Mouse (Mus musculus) regulatory T cell (primary cell): Measurements from ENCODE around the gene Ccdc96.

Source experiments
- in situ Hi-C: fragments of 300-600 bp; cut with MboI, MseI; formaldehyde crosslinking; loops from one replicate; pipeline ENCODE4 v1.15.1; 2025; ENCODE audit warnings: high pct_unique_total_duplicates

Gene Ccdc96

DNA sequence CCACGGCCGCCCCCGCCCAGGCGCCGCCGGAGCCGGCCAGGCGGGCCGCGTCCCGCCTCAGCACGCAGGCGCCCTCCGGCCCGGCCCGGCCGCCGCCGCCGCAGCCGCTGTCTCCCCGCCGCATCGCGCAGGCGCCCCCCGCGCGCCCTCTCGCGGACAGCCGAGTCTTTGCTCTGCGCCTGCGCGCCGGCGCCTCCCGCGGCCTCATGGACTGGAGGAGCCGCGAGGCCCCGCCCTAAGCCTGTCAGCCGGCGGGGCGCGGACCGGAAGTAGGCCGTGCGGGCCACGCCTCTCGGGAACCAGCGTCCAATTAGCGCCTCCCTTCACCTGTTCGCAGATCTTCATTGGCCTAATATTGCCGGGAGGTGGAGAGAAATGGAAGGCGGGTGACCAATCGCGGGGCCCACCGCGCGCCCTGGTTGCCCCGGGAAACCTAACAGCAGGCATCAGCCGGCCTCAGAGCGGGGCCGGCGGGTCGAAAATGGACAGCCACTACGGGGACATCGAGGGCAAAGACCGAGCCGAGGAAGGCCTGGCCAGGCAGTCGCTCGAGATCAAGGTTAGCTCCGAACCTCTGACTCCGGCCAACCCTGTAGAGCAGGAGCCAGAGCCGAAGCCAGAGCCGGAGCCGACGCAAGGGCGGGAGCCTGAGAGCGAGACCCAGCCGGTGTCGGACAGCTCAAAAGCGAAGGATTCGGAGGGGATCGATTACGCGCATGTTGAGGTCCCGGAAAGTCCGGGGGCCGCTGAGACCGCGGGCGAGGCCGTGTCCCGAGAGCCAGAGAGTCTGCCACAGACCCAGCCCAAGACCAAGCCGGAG, at the start of gene Ccdc96, which contains the start of gene Tada2b:
Ccdc96 (plus strand) TSS at position 418 of the 820 bp plus-strand sequence.
Tada2b (minus strand) TSS at position 115 of the 820 bp plus-strand sequence.
- in situ Hi-C loops = loop anchor here (5.0 kb wide), 1 partner anchor 98 kb away; no protein-coding TSS in a partner anchor

DNA sequence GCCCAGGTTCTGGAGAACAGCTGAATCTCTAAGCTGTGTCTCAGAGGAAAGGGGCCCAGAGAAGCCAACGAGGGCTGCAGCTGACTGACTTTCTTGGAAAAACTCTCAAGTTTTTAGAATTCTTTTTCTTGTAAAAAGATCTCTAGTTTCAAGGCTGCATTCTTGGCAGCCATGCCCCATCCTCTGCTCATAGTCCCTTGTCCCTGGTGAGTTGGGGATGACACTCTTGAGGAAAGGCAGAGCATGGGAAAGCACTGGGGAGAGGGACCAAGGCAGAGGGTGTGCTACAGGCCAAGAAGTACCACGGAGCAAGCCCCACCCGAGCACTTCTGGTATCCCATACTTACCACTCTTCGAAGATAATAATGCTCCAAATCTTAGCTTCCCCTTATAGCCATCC, 47.5 kb upstream of the Ccdc96 start:
- in situ Hi-C loops = no loop called here

DNA sequence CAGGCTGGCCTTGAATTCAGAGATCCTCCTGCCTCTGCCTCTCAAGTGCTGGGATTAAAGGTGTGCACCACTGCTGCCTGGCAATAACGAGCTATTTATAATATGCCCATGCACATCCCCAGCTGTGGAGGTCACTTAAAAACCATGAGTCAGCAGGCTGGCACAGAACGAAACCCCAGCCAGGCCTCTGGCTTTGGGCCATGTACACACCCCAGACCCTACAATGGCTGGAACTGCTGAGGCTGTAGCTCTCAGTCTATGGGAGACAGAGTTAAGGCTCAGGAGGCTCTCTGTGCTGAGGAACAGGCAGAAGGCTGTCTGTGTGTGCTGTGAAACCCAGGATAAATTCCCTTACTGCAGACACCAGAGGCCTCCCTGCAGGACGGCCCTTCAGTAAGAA, 43.6 kb upstream of the Ccdc96 start:
- in situ Hi-C loops = no loop called here

DNA sequence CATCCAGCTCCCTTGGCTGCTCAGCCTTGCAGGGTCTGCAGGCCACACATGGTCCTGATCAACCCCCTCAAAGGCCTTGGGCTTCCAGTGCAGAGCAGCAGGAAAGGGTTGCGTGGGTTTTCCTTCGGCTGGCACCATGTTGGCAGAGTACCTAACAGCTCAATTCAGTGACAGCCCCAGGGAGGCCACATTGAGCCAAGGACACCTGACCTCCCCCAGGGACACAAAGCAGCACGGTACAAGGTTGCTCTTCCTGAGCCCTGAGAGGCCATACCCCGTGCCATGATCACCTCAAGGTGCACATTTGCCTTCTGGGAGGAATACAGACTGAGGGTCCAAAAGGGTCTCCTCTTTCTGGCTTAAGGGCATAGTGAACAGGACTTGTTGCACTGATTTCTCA, 39.8 kb upstream of the Ccdc96 start:
- in situ Hi-C loops = no loop called here

DNA sequence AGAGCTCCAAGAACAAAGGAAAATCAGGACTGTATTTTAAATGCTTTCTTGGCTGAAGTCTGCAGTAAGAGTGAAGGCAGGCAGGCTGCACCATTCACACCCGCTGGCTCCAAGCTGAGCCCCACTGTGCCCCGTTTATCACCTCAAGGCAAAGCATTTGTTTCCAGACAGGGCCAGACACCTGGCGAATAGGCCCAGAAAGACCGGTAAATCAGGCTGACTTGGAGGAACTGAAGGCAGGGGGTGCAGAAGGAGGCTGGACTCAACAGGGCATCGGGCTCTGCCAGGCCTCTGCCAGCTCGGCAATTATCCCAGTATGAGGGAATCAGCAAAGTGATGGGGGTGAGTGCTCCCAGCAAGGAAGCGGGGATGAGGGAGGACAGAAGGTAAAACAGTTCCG, 39.4 kb upstream of the Ccdc96 start:
- in situ Hi-C loops = no loop called here

DNA sequence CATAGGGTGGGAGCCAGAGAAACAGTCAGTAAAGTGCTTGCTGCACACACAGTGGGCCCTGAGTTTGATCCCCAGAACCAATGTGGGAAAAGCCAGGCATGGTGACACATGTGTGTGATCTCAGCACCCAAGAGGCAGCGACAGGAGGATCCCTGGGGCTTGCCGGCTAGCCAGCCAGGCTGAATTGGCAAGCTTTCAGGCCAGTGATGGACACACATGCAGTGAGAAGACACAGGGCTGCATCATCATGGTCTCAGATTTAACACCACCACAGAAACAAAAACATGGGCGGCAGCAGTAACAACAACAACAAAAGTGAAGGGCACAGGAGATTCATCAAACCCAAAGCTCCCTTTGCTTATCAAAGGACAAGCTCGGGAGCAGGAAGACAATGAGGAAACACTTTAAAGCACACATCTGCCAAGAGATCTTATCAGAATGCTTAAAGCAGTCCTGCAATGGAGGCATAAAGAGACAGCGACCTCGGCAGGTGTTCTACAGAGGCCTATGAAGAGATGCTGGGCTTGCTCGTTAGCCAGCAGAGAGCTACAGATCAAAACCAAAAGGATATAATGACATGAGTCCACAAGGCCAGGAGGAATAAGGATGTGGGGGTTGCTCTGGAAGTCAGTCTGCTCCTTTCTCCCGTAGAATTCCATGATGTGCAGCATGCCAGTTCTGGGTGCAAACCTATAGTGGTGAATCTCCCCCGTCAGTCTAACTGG, 38.1 kb upstream of the Ccdc96 start:
- in situ Hi-C loops = no loop called here

DNA sequence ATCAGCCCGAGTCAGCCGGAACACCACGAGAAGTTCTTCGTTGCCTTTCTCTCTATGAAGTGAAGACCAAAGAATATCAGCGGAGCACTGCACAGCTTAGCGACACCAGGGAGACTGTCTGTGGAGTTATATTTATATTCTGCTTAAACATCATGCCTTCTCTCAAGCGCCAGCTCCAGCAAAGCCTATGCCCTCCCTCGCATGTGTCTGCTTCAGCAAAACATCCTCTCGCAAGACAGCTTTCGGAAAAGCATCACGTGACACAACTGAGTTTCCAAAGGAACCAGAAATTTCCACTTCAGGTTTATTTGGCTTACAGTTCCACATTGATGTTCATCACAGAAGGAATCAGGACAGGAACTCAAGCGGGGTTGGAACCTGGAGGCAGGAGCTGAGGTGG, 36.5 kb upstream of the Ccdc96 start:
- in situ Hi-C loops = no loop called here

DNA sequence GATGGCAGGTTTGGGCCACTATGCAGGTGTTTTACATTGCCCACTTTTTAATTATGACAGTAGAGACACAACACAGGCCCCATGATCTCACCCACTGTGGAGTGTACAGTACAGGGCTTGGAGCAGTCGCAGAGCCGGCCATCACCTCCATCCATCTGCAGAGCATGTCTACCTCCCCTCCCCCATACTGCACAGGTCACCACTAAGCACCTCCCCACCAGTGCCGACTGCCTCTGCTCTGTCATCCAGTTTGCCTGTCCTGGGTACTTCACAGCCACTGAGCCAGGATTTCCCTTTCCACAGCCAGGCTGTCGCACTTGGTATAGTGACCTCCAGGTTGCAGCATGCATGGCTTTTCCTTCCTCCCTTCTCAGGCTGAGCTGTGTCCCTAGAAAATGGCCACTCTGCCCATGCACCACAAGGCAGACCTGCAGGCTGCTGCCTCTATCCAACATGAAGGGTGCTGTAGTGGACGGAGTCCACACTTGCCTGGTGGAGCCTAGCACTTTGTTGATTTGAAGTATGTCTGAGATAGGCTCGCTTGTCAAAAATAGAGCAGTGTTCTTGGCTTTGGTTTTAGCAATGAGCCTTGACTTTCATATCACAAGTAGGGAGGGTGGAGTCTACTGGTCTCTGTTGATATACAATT, 34.6 kb upstream of the Ccdc96 start:
- in situ Hi-C loops = no loop called here

DNA sequence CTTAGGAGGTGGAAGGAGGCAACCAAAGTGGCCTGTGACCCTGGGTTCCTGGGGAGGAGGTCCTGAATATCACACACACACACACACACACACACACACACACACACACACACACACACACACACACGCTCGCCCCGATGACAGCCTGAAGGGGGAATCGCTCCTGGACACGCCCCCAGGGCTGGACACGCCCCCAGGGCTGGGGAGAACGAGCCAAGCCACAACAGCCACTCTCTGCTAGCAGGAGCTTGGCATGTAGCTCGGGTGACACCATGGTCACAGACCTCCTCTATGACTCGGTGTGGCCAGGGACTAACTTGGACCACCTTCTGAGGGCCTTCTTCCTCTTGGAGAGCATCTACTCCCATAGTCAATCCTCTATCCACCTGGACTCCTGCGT, 33.3 kb upstream of the Ccdc96 start:
- in situ Hi-C loops = no loop called here

DNA sequence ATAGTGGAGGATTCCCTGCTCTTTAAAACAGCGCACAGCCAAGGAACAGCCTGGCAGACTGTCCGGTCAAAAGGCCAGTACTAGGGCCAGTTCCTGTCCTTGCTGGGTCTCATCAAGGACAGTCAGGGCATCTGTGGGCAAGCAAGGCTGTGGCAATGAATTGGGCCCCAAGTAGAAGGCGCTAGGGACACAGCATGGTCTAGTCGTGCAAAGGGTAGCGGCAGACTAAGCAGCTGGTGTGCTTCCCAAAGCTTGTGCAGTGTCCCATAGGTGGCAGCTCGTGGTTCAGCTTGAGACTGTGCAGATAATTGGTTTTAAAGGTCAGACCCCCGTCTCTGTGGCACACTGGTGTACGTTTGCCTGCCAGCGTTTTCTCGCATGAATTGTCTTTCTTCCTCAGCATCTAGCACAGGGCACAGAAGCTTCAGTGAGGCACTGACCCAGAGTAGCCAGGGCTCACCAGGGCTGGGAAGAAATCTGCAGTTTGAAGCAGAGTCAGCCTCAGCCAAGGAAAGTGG, 32.5 kb upstream of the Ccdc96 start:
- in situ Hi-C loops = no loop called here

DNA sequence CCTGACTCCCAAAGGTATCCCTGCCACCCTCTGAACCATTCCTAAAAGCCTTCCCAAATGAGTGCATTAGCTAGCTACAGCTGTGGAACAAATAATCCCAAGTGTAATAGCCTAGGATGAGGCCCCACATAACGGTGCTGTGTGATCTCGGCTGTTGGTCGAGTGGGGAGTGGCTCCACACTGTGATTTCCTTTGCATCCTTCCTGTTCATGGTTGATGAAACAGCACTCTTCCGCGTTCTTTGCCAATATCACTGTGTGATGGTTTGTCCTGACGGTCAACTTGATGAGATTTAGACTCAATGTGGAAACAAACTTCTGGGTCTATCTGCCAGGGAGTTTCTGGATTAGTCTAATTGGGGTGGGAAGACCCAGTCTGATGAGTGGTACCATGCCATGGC, 31.6 kb upstream of the Ccdc96 start:
- in situ Hi-C loops = no loop called here

DNA sequence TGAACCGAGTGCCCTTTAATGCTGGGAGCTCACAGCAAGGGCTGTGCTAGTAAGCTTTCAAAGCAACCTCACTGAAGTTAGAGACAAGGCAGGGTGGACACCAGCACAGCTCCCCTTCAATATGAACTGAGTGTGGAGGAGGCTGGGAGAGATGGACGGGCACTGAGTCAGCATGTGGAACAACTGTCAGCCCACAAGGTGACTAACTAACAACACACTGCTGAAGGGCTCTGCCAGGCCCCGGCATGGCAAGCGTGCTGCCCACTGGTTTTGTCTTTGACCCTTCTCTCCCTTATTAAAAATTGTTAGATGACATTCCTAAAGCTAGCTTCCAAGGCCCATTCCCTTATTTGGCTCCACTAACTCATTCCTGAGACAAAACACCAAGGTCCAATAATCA, 26.7 kb upstream of the Ccdc96 start:
- in situ Hi-C loops = no loop called here

DNA sequence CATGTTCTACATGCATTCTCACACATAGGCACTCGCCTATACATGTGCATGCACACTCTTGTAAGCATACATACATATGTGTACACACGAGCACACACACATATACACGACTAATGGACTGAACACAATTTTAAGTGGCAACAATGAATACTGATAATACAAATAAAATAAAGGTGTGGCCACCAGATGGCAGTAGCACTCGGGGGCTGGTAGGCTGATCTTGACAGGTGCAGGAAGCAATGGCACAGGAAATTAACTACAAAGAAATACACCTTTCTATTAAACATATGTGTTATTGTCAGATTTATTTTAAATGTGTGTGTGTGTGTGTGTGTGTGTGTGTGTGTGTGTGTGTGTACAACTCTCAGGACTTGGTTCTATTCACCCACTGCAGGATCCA, 25.5 kb upstream of the Ccdc96 start:
- in situ Hi-C loops = no loop called here

DNA sequence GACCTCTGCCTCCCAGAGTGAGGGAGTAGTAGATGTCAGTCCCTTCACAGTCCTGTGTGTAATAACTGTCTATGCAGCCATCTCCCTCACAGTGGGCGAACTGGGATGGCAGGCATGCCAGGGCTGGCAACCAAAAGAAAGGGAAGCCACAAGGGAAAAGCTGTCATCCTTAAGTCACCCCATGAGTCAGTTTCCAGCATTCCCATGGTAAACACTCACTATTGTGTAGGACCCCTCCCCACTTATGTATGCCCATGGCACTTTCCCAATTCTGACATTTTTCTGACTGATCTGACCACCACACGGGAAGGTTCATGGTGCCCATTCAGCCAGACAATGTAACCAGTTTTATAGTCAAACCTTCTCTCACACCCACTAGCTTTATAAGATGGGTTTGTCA, 23.7 kb upstream of the Ccdc96 start:
- in situ Hi-C loops = loop anchor here (5.0 kb wide), 1 partner anchor 282 kb away; no protein-coding TSS in a partner anchor

DNA sequence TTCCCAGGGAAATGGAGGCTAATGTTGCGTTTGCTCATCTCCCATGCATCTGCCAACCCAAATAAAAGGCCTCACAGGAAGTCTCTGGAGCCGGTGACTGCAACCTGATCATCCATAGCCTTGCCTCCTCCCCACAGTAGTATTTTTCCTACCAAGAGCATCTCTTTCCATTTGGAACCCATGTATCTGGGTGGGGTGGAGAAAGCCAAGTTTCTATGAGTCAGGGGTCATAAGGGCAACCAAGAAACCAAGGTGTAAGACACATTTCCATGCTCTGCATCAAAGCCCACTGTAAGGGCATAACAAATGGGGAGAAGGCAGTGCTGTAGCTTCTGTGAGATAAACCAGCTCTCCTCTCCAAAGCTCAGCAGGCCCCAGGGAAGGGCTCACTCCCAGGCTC, 23.2 kb upstream of the Ccdc96 start:
- in situ Hi-C loops = loop anchor here (5.0 kb wide), 1 partner anchor 281 kb away; no protein-coding TSS in a partner anchor

DNA sequence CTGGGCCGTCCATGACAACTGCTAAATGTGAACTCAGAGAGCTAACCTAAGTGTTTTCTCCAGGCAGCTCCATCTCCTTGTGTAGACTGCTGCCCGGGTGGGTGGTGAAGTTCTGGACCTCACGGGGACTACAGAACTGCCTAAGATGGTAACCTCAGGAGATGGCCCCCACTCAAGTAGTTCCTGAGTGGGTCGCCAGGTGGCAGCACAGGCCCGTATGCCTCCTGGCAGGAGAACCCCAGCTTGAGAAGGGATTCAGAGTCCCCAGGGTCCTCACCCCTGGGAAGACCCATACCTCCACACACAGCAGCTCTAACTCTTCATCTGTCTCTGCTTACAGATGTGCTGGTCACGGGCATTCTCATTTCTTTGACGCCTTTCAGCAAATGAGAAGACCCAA, 21.6 kb upstream of the Ccdc96 start:
- in situ Hi-C loops = loop anchor here (5.0 kb wide), 1 partner anchor 279 kb away; no protein-coding TSS in a partner anchor

DNA sequence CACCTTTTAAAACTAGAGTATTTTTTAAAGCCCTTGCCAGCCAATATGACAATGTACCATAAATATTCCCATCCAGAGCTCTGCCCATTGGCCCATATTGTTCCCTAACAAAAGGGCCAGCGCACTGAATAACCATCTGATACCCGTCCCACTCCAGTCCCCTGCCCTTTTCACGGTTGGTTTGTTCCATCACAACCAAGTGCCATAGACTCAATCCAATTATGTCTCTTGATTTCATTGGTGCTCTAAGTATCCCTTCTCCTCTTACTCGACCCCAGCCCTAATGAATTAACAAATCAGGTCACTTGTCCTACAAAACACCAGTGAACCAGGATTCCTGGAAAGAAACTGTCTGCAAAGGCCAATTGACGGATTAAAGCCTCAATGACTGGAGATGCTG, 21.0 kb upstream of the Ccdc96 start:
- in situ Hi-C loops = loop anchor here (5.0 kb wide), 1 partner anchor 279 kb away; no protein-coding TSS in a partner anchor

DNA sequence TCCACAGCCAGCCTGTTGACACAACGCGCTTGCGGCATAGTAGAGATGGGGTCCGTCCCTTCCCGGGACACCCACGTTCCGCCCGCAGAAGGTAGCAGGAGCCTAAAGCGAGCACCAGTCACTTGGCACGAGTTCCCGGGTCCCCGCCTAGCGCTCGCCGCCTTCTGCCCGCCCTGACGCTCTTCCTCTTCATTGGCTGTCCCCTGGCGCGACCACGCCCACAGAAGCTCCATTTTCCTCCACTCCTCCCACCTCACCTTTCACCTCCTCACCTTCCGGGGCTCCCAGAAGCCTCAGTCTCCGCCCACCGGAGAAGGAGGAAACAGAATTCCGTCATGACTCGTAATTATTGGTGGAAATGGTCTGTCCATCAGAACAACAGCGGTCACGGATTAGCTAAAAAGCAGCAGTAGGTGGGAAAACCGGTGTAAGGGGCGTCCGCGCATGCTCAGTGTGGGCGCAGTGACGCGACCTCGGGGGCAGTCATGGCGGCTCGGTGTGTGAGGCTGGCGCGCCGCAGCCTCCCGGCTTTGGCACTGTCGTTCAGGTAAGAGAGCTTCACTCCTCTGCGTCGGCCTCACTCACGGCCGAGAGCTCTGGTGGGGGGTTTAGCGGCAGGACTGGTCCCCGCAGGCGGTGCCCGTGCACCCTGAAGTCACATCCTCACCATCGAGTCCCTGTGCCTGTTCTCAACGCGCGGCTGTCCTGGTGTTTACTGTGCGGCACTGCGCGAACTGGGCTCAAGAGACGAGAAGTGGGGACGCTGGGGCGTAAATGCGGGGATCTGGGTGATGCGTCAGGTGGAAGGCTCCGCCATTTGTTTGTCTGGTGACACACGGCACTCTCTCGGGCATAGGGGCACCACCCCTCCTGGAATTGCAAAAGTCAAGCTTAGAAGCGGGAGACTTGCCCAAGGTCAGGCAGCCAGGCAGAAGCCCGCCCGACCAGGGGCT, 19.4 kb upstream of the Ccdc96 start, which contains the start of gene Grpel1:
Grpel1 (plus strand) TSS at position 290 of the 953 bp plus-strand sequence.
- in situ Hi-C loops = loop anchor here (5.0 kb wide), 1 partner anchor 277 kb away; no protein-coding TSS in a partner anchor

DNA sequence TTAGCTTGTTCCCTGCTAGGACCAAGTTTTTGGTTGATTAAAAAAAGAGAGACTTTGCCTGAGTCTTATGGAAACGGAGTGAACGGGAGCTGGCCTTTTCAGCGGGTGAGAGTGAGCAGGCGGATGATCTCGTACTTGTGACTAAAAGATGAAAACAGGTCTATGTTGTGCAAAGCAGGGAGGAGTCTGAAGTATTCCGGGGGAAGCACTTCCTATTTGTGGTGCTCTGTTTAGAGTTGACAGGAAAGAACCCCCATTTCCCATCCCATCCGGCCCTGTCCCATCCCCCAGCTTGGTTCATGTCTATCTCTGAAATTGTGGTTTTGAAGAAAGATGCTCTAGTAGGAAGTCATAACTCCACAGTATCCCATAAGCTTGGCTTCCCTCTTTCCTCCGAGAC, 18.5 kb upstream of the Ccdc96 start:
- in situ Hi-C loops = no loop called here

DNA sequence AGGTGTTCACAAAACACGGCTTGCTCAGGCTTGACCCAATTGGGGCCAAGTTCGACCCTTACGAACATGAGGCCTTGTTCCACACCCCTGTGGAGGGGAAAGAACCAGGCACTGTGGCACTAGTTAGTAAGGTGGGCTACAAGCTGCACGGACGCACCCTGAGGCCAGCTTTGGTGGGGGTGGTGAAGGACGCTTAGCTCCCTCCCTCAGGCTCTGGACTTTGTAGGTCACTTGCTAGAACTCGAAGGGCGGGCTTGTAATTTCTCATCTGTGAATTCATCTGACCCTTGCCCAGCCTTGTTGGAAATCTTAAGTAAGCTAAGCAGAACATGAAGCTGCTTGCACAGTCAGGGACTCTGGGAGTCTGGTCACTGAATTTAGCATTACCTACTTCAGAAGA, 13.2 kb upstream of the Ccdc96 start:
- in situ Hi-C loops = no loop called here
